In genomic region chr9:58371914-58372313, GRCm38 (mm10) we compare ENCODE assay signal across 20 mouse cellular contexts. TPM values are rescaled to one million over a fixed set of nuclear protein-coding genes. Genes with fewer than 3 reads are reported as not detected.
"Had no signal": no experiment of that assay in that cellular context is flagged by ENCODE, and none has a peak within 500 bp of the region (broad histone marks: within the 10 kb centered on the region; RNA-seq: fewer than 3 reads in every experiment).

No protein-coding gene starts in this region.

- H3K4me1 ChIP-seq: liver, embryonic 13.5 days; lung, embryonic 15.5 days had no signal

- ATAC-seq: liver, postnatal 0 days; midbrain, embryonic 13.5 days had no signal

- H3K4me3 ChIP-seq: left cerebral cortex, adult 2 months; limb, embryonic 12.5 days; liver, embryonic 13.5 days; lung, embryonic 15.5 days; midbrain, embryonic 13.5 days; myocyte; neural tube, embryonic 15.5 days had no signal

- H3K27ac ChIP-seq: left cerebral cortex, adult 2 months; limb, embryonic 12.5 days; liver, embryonic 13.5 days; lung, embryonic 15.5 days; macrophage; midbrain, embryonic 13.5 days; neural tube, embryonic 15.5 days; stomach, postnatal 0 days had no signal

- DNase-seq: kidney, adult 11 months; kidney, adult 9 months; kidney, postnatal 14 days; liver; liver, embryonic 13.5 days; liver, postnatal 0 days; lung, postnatal 14 days; right cerebral cortex, postnatal 14 days; thymus, postnatal 36 days had no signal

- H3K9ac ChIP-seq: limb, embryonic 12.5 days; liver, embryonic 13.5 days; liver, postnatal 0 days; lung, embryonic 15.5 days; midbrain, embryonic 13.5 days; neural tube, embryonic 15.5 days had no signal

- H3K9me3 ChIP-seq: limb, embryonic 12.5 days; liver, embryonic 13.5 days; lung, embryonic 15.5 days; midbrain, embryonic 13.5 days; neural tube, embryonic 15.5 days had no signal

- H3K27me3 ChIP-seq: limb, embryonic 12.5 days; liver, embryonic 13.5 days; lung, embryonic 15.5 days; midbrain, embryonic 13.5 days; neural tube, embryonic 15.5 days had no signal

- H3K36me3 ChIP-seq: limb, embryonic 12.5 days; liver, embryonic 13.5 days; lung, embryonic 15.5 days; midbrain, embryonic 13.5 days; neural tube, embryonic 15.5 days had no signal

- H3K4me2 ChIP-seq: limb, embryonic 12.5 days; liver, embryonic 13.5 days; lung, embryonic 15.5 days; midbrain, embryonic 13.5 days; neural tube, embryonic 15.5 days had no signal

RNA-seq across cellular contexts. Expression of gene Tbc1d21, which starts 1.7 kb away (rescaled TPM):
- polyA plus RNA-seq: large intestine, adult 2 months; limb, embryonic 12.5 days; liver, embryonic 13.5 days; liver, postnatal 0 days; lung, embryonic 15.5 days; macrophage; midbrain, embryonic 13.5 days; neural tube, embryonic 11.5 days; neural tube, embryonic 15.5 days; stomach, postnatal 0 days; thymus, postnatal 0 days had no signal

RNA-seq across cellular contexts. Expression of gene Loxl1, which starts 58.9 kb away (rescaled TPM):
- polyA plus RNA-seq: macrophage had no signal
